Mouse (Mus musculus) limb, embryonic 10.5 days (tissue): ENCODE measurements around the gene Mapk9. TPM values are rescaled to one million over a fixed set of nuclear protein-coding genes. Genes with fewer than 3 reads are reported as not detected.
A peak's percentile ranks its signal among the peaks of the same experiment; 100 is the strongest.

Source experiments
- DNase-seq: peaks from one replicate; pipeline ENCODE4 v3.0.0-alpha.2; 2017; ENCODE audit warnings: low spot score
- H3K27ac ChIP-seq: fragments of 300-500 bp; sonication (generic); 2 replicates; pipeline ENCODE4 v1.5.1; 2016; ENCODE audit warnings: mild to moderate bottlenecking
- H3K27me3 ChIP-seq: fragments of 300-500 bp; sonication (generic); 2 replicates; pipeline ENCODE4 v1.6.1; 2016; ENCODE audit warnings: low read depth, mild to moderate bottlenecking; ENCODE audit not compliant: poor library complexity, severe bottlenecking
- H3K36me3 ChIP-seq: fragments of 300-500 bp; sonication (generic); 2 replicates; pipeline ENCODE4 v1.6.1; 2016; ENCODE audit warnings: mild to moderate bottlenecking, moderate library complexity
- H3K4me1 ChIP-seq: fragments of 300-500 bp; sonication (generic); 2 replicates; pipeline ENCODE4 v1.6.1; 2016
- H3K4me3 ChIP-seq: fragments of 300-500 bp; sonication (generic); 2 replicates; pipeline ENCODE4 v1.5.1; 2016; ENCODE audit warnings: mild to moderate bottlenecking, moderate library complexity
- H3K9me3 ChIP-seq: fragments of 300-500 bp; sonication (generic); replicated peaks from 2 replicates; pipeline ENCODE4 v1.6.1; 2016; ENCODE audit warnings: mild to moderate bottlenecking
- WGBS: fragments of 180-500 bp; shearing (Covaris S2); methylation state at CpG from one replicate; pipeline ENCODE4 v1.1.7; 2016; 5-methylcytosine and 5-hydroxymethylcytosine counted together
- polyA plus RNA-seq: library from polyadenylated mRNA; unstranded; fragments of >200 nt; fragmentation: Nextera tagmentation; extraction: Ambion mirVana; gene quantifications from 2 replicates; pipeline ENCODE4 v1.2.1, GENCODE M21; 2016

Gene Mapk9
- polyA plus RNA-seq, 1 experiment from 2014 or later, result 31.1 TPM

GRCm38 (mm10) chr11:49876948-49877817, 30.6 kb downstream of the Mapk9 start:
- WGBS, result 96% methylated on average over 8 of the region's 8 CpGs

GRCm38 (mm10) chr11:49879950-49880642, 33.5 kb downstream of the Mapk9 start:
- H3K27ac ChIP-seq, result no peak overlapping the region
- no peak overlapping the region for H3K4me3 ChIP-seq
- peaks cover 46% of the 10 kb centered on the region for H3K36me3 ChIP-seq
- WGBS, result 94% methylated on average over 3 of the region's 3 CpGs
- no peaks in the 10 kb centered on the region for H3K27me3 ChIP-seq
- no peak for DNase-seq
- no peaks in the 10 kb centered on the region for H3K4me1 ChIP-seq
- H3K9me3 ChIP-seq, result no peaks in the 10 kb centered on the region

More at GRCm38 (mm10) chr11:49876948-49877817, 30.6 kb downstream of the Mapk9 start:
- Histone ChIP-seq H3K4me3 (no peak overlapping the region), H3K9me3 (no peaks in the 10 kb centered on the region), H3K27ac (no peak overlapping the region), H3K36me3 (peaks cover 45% of the 10 kb centered on the region), H3K4me1 (no peaks in the 10 kb centered on the region), H3K27me3 (no peaks in the 10 kb centered on the region)
- DNase-seq, result no peak

GRCm38 (mm10) chr11:49883394-49883793, 36.8 kb downstream of the Mapk9 start:
- Histone ChIP-seq H3K9me3 (no peaks in the 10 kb centered on the region), H3K4me3 (no peak overlapping the region), H3K4me1 (no peaks in the 10 kb centered on the region), H3K27me3 (no peaks in the 10 kb centered on the region), H3K27ac (no peak overlapping the region), H3K36me3 (peaks cover 40% of the 10 kb centered on the region)
- WGBS, result 94% methylated on average over 3 of the region's 3 CpGs
- no peak for DNase-seq

- no peaks in the 10 kb centered on the region for H3K9me3 ChIP-seq
- H3K27ac ChIP-seq, result no peak overlapping the region
- no peak for DNase-seq
- H3K27me3 ChIP-seq, result no peaks in the 10 kb centered on the region
- H3K4me3 ChIP-seq, result no peak overlapping the region
- no peaks in the 10 kb centered on the region for H3K4me1 ChIP-seq
- WGBS, result 87% methylated on average over 5 of the region's 5 CpGs
- H3K36me3 ChIP-seq, result peaks cover 16% of the 10 kb centered on the region
Measured at GRCm38 (mm10) chr11:49888469-49888868, 41.9 kb downstream of the Mapk9 start.

- 91% methylated on average over 5 of the region's 5 CpGs for WGBS
- no peak overlapping the region for H3K4me3 ChIP-seq
- 0 out of 2 replicates have a peak, but pooled peaks cover 3% of the 10 kb centered on the region for H3K36me3 ChIP-seq
Measured at GRCm38 (mm10) chr11:49891993-49892392, 45.4 kb downstream of the Mapk9 start.

GRCm38 (mm10) chr11:49893806-49894205, 47.3 kb downstream of the Mapk9 start:
- 0 out of 2 replicates have a peak, but pooled peaks cover 3% of the 10 kb centered on the region for H3K36me3 ChIP-seq
- WGBS, result 88% methylated on average over 11 of the region's 11 CpGs
- DNase-seq, result no peak

More at GRCm38 (mm10) chr11:49891993-49892392, 45.4 kb downstream of the Mapk9 start:
- Histone ChIP-seq H3K27ac (no peak overlapping the region), H3K9me3 (no peaks in the 10 kb centered on the region), H3K27me3 (peaks cover 4% of the 10 kb centered on the region; the same call in 1 of the 2 replicates), H3K4me1 (no peaks in the 10 kb centered on the region)
- DNase-seq, result no peak

GRCm38 (mm10) chr11:49895966-49896590, 49.5 kb downstream of the Mapk9 start:
- WGBS, result 63% methylated on average over 6 of the region's 6 CpGs
- Histone ChIP-seq H3K4me1 (peaks cover 6% of the 10 kb centered on the region), H3K27ac (no peak overlapping the region), H3K9me3 (no peaks in the 10 kb centered on the region), H3K36me3 (no peaks in the 10 kb centered on the region), H3K4me3 (no peak overlapping the region), H3K27me3 (peaks cover 30% of the 10 kb centered on the region)
- no peak for DNase-seq

More at GRCm38 (mm10) chr11:49893806-49894205, 47.3 kb downstream of the Mapk9 start:
- H3K4me3 ChIP-seq, result no peak overlapping the region
- no peak overlapping the region for H3K27ac ChIP-seq
- H3K27me3 ChIP-seq, result peaks cover 7% of the 10 kb centered on the region
- no peaks in the 10 kb centered on the region for H3K4me1 ChIP-seq
- no peaks in the 10 kb centered on the region for H3K9me3 ChIP-seq

- 63% methylated on average over 6 of the region's 6 CpGs for WGBS
- H3K9me3 ChIP-seq, result no peaks in the 10 kb centered on the region
- H3K36me3 ChIP-seq, result no peaks in the 10 kb centered on the region
- no peak overlapping the region for H3K27ac ChIP-seq
- H3K4me1 ChIP-seq, result peaks cover 19% of the 10 kb centered on the region
- peaks cover 52% of the 10 kb centered on the region for H3K27me3 ChIP-seq
- no peak for DNase-seq
- H3K4me3 ChIP-seq, result no peak overlapping the region
Measured at GRCm38 (mm10) chr11:49900043-49900442, 53.5 kb downstream of the Mapk9 start.

GRCm38 (mm10) chr11:49900962-49901658, 54.6 kb downstream of the Mapk9 start:
- peak overlapping the region; percentile 73 for H3K4me3 ChIP-seq
- no peak for DNase-seq
- peaks cover 19% of the 10 kb centered on the region for H3K4me1 ChIP-seq
- 21% methylated on average over 15 of the region's 15 CpGs for WGBS
- peaks cover 49% of the 10 kb centered on the region for H3K27me3 ChIP-seq
- no peaks in the 10 kb centered on the region for H3K36me3 ChIP-seq
- H3K27ac ChIP-seq, result no peak overlapping the region
- no peaks in the 10 kb centered on the region for H3K9me3 ChIP-seq

- H3K27ac ChIP-seq, result 0 out of 2 replicates have a peak within 1 kb of the TSS, but pooled peaks have one; percentile 64
- no peaks in the 10 kb centered on the region for H3K9me3 ChIP-seq
- no peaks in the 10 kb centered on the region for H3K36me3 ChIP-seq
- H3K27me3 ChIP-seq, result peaks cover 48% of the 10 kb centered on the region
- peak within 1 kb of the TSS; percentile 73 for H3K4me3 ChIP-seq
- DNase-seq, result peak; percentile 89
- 4% methylated on average over 99 of the region's 99 CpGs for WGBS
- peaks cover 19% of the 10 kb centered on the region for H3K4me1 ChIP-seq
Measured at GRCm38 (mm10) chr11:49901659-49902458, 55.3 kb downstream of the Mapk9 start, which contains the start of gene Rasgef1c. Rasgef1c (plus strand) TSS chr11:49901835.

GRCm38 (mm10) chr11:49903333-49903732, 56.8 kb downstream of the Mapk9 start:
- no peaks in the 10 kb centered on the region for H3K9me3 ChIP-seq
- peak; percentile 76 for DNase-seq
- H3K4me1 ChIP-seq, result peaks cover 19% of the 10 kb centered on the region
- 16% methylated on average over 7 of the region's 7 CpGs for WGBS
- peaks cover 48% of the 10 kb centered on the region for H3K27me3 ChIP-seq
- no peak overlapping the region for H3K27ac ChIP-seq
- no peak overlapping the region for H3K4me3 ChIP-seq
- H3K36me3 ChIP-seq, result no peaks in the 10 kb centered on the region
